Comparison of ENCODE assay signal across 9 mouse cellular contexts in the genomic region with DNA sequence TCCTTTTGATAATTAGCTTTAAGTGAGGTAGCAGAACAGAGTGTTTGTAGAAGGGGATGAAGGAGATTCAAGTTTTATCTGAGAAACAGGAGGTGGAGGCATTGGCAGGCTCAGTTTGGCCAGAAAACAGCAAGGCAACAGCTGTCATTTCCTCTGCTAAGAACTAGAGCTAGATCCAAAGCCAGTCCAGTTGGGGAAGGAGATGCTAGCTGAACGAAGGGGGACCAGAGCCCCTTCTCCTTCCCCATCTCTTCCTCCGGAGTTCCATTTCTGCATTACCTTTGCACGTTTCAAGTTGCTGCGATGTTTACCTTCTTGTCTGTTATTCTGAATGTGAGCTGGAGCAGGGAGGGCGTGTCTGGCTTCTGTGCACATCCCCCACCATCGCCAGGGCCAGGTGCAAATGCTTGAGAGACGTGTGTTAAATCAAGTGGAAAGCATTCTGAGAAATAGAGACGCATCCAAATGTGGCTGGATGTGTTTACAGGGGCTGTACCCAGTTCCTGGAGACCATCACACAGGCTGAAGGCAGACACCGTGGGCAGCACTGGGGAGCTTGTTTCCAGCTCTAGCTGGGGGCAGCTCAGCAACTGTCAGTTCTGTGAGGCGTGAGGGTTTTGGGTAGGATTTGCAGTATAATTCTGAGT.
DNase-seq lines count a peak whose midpoint lies in the region; ATAC-seq lines count a peak whose summit lies in the region.
"Had no signal": no experiment of that assay in that cellular context is flagged by ENCODE, and none has a peak within 500 bp of the region (broad histone marks: within the 10 kb centered on the region; RNA-seq: fewer than 3 reads in every experiment).

No protein-coding gene starts in this region.

- WGBS in hindbrain, embryonic 16.5 days: 42% methylated on average over 10 of the region's 10 CpGs
- WGBS in hindbrain, embryonic 11.5 days: 45% methylated on average over 10 of the region's 10 CpGs
- 20% methylated on average over 10 of the region's 10 CpGs for WGBS in embryonic facial prominence, embryonic 13.5 days

- no peaks in the 10 kb centered on the region for H3K27me3 ChIP-seq in hindbrain, embryonic 16.5 days (replicated peaks; ENCODE audit: control insufficient read depth, insufficient read depth, low read length)
- no peaks in the 10 kb centered on the region for H3K27me3 ChIP-seq in hindbrain, embryonic 11.5 days (ENCODE audit: control insufficient read depth, insufficient read depth, low read length)
- H3K27me3 ChIP-seq in embryonic facial prominence, embryonic 13.5 days: no peaks in the 10 kb centered on the region
- H3K27me3 ChIP-seq: limb, embryonic 15.5 days had no signal

- no peak overlapping the region for H3K27ac ChIP-seq in hindbrain, embryonic 16.5 days (ENCODE audit: low read depth, low read length)
- no peak overlapping the region for H3K27ac ChIP-seq in hindbrain, embryonic 11.5 days (ENCODE audit: low read depth, low read length)
- 0 out of 2 replicates have a peak overlapping the region, but pooled peaks have one; percentile 13 for H3K27ac ChIP-seq in embryonic facial prominence, embryonic 13.5 days
- H3K27ac ChIP-seq: limb, embryonic 15.5 days had no signal

- no peaks in the 10 kb centered on the region for H3K9me3 ChIP-seq in hindbrain, embryonic 16.5 days (ENCODE audit: control insufficient read depth, low read length)
- H3K9me3 ChIP-seq in hindbrain, embryonic 11.5 days (ENCODE audit: control insufficient read depth, low read length): no peaks in the 10 kb centered on the region
- H3K9me3 ChIP-seq in embryonic facial prominence, embryonic 13.5 days: no peaks in the 10 kb centered on the region
- H3K9me3 ChIP-seq: limb, embryonic 15.5 days had no signal

- peak; percentile 14; the same call in 1 of the 2 replicates for ATAC-seq in hindbrain, embryonic 16.5 days
- ATAC-seq in hindbrain, embryonic 11.5 days (ENCODE audit: low FRiP score): no peak
- ATAC-seq in embryonic facial prominence, embryonic 13.5 days (ENCODE audit: insufficient number of reproducible peaks, insufficient read depth, low FRiP score, low TSS enrichment, low read depth): no peak
- no peak for ATAC-seq in activated CD4-positive, CD25-positive, alpha-beta regulatory T cell, adult 4 months

- no peaks in the 10 kb centered on the region for H3K4me1 ChIP-seq in hindbrain, embryonic 16.5 days (ENCODE audit: control insufficient read depth, insufficient read depth, low read depth, low read length)
- no peaks in the 10 kb centered on the region for H3K4me1 ChIP-seq in hindbrain, embryonic 11.5 days (replicated peaks; ENCODE audit: control insufficient read depth, insufficient read depth, low read length)
- peaks cover 6% of the 10 kb centered on the region for H3K4me1 ChIP-seq in embryonic facial prominence, embryonic 13.5 days
- H3K4me1 ChIP-seq: limb, embryonic 15.5 days had no signal

- DNase-seq in hindbrain, embryonic 11.5 days (ENCODE audit: low spot score): no peak
- peak; percentile 76 for DNase-seq in A20 (ENCODE audit: low read depth, low spot score)
- peak; percentile 30 to 31 for DNase-seq in right cerebral cortex, adult 2 months (ENCODE audit: low spot score in 2 of 2)
- DNase-seq in Muller cell, postnatal 12 days (ENCODE audit: inconsistent ontology term): no peak
- DNase-seq in ovary, postnatal 14 days (ENCODE audit: low spot score): no peak

- no peak overlapping the region for H3K4me3 ChIP-seq in hindbrain, embryonic 16.5 days (ENCODE audit: low read length)
- H3K4me3 ChIP-seq in hindbrain, embryonic 11.5 days (ENCODE audit: low read depth, low read length): no peak overlapping the region
- H3K4me3 ChIP-seq in embryonic facial prominence, embryonic 13.5 days: no peak overlapping the region
- H3K4me3 ChIP-seq: limb, embryonic 15.5 days had no signal

- H3K4me2 ChIP-seq in hindbrain, embryonic 16.5 days (ENCODE audit: low read length): no peak overlapping the region
- H3K4me2 ChIP-seq in hindbrain, embryonic 11.5 days (replicated peaks; ENCODE audit: low read depth, low read length): no peak overlapping the region
- H3K4me2 ChIP-seq in embryonic facial prominence, embryonic 13.5 days: peak overlapping the region; percentile 47
- H3K4me2 ChIP-seq: limb, embryonic 15.5 days had no signal

- H3K36me3 ChIP-seq in hindbrain, embryonic 16.5 days (ENCODE audit: control insufficient read depth, insufficient read depth, low read length): no peaks in the 10 kb centered on the region
- H3K36me3 ChIP-seq in hindbrain, embryonic 11.5 days (ENCODE audit: control insufficient read depth, insufficient read depth, low read length): no peaks in the 10 kb centered on the region
- H3K36me3 ChIP-seq in embryonic facial prominence, embryonic 13.5 days: no peaks in the 10 kb centered on the region
- H3K36me3 ChIP-seq: limb, embryonic 15.5 days had no signal

- no peak overlapping the region for H3K9ac ChIP-seq in hindbrain, embryonic 16.5 days (ENCODE audit: low read depth, low read length)
- no peak overlapping the region for H3K9ac ChIP-seq in hindbrain, embryonic 11.5 days (ENCODE audit: low read depth, low read length)
- 0 out of 2 replicates have a peak overlapping the region, but pooled peaks have one; percentile 40 for H3K9ac ChIP-seq in embryonic facial prominence, embryonic 13.5 days
- H3K9ac ChIP-seq: limb, embryonic 15.5 days had no signal

Comparison
In these comparisons a context has a peak if more than half of its experiments do, and no peak if none do; other contexts are left out.
1. DNase-seq: peak in A20 (single experiment) and right cerebral cortex, adult 2 months (2 of 2); none in hindbrain, embryonic 11.5 days (single experiment), Muller cell, postnatal 12 days (single experiment) and ovary, postnatal 14 days (single experiment).